Mouse (Mus musculus): ENCODE measurements around the gene Wfdc9.

DNA sequence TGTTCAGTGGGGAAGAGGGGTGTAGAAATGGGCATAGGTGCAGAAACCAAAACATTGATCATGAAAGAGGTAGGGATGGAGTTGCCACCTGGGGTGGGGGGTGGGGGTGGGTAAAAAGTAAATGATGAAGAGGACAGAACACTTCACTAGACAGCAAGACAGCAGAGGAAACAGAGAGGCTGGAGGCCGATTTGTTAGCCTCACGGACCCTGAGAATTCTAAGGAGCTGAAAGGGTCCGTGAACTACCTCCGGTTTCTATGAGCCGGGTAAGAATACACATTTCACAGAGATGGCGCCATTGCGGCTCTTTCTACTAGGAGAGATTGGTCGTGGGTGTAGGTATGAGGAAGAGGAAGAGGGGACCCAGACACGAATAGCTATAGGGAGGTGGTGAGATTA, at the start of gene Wfdc9:
- TF ChIP-seq CTCF (IDR thresholded peaks at IDR 0.05; ENCODE audit: insufficient read depth, low read depth, low read length) = no peak
- TF ChIP-seq POLR2A (IDR thresholded peaks at IDR 0.05; ENCODE audit: insufficient read depth, low read depth, low read length) = no peak

All from olfactory bulb, adult 2 months (tissue).